Mouse (Mus musculus): ENCODE measurements at regions not wholly inside any gene's neighbourhood (a gene's known extent, or its start where the extent isn't known, plus 50 kb on each side); places are given as distances from the start of the nearest gene placed in this dataset.

DNA sequence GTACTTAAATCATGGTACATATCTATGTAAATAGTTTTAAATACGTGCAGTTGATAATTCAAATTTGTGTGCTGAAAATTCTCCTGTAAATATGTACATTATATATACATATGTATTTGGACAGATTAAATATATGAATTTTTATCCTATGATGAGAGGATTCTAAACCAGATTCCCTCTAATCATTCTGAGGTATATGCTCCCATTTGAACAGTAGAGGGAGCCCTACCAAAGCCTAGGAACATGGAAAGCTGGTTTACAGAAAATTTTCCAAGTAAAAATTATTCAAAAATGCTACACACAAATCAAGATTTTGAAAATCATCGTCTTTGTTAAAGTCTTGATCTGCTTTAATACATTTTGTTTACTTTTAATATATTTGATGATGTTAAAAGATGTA, 446.1 kb upstream of the Robo2 start:
- no peak for TF ChIP-seq POLR2A (IDR thresholded peaks at IDR 0.05; ENCODE audit: borderline replicate concordance, insufficient read depth, low read length)
- TF ChIP-seq CTCF (IDR thresholded peaks at IDR 0.05; ENCODE audit: borderline replicate concordance, insufficient read depth, low read depth, low read length) = no peak

Data from cerebellum, adult 2 months (tissue).